Mouse (Mus musculus): ENCODE results near the gene Prss23.

- TF ChIP-seq CTCF (IDR thresholded peaks at IDR 0.05; ENCODE audit: borderline replicate concordance, insufficient read depth, low read depth, low read length) (peak; percentile 50; the same call in 1 of the 2 replicates), POLR2A (IDR thresholded peaks at IDR 0.05; ENCODE audit: borderline replicate concordance, insufficient read depth, low read length) (no peak)
Observed at GRCm38 (mm10) chr7:89477294-89477999, 49.5 kb downstream of the Prss23 start.

All from cerebellum, adult 2 months (tissue).